Mouse (Mus musculus): ENCODE data around the gene Tmem184c. TPM values are rescaled to one million over a fixed set of nuclear protein-coding genes. Genes with fewer than 3 reads are reported as not detected.

The Tmem184c gene
- polyA plus RNA-seq (2012; rRNA removed): 12.3 and 14.1 TPM in 2 replicates

GRCm38 (mm10) chr8:77610374-77610969, at the start of gene Tmem184c:
Gene Tmem184c, minus strand, starts transcription at chr8:77610698.

GRCm38 (mm10) chr8:77549121-77549706, 61.3 kb downstream of the Tmem184c start, which contains the start of gene Prmt9:
Gene Prmt9, plus strand, starts transcription at chr8:77549397.

Other genes with a start within 250 kb of the Tmem184c start
- gene Arhgap10, start 92.7 kb downstream of the Tmem184c start, polyA plus RNA-seq (2012; rRNA removed): 36.7 and 40.7 TPM in 2 replicates
- gene Prmt9, start 61.3 kb downstream of the Tmem184c start, polyA plus RNA-seq (2012; rRNA removed): 9.9 and 10.9 TPM in 2 replicates
- gene Ednra, start 113.8 kb upstream of the Tmem184c start, polyA plus RNA-seq (2012; rRNA removed): 25.3 and 28.1 TPM in 2 replicates